Mouse (Mus musculus): ENCODE measurements around the gene Aox3. TPM values are rescaled to one million over a fixed set of nuclear protein-coding genes. Genes with fewer than 3 reads are reported as not detected.

The Aox3 gene
- polyA plus RNA-seq, 1 experiment: 1.5 TPM

GRCm38 (mm10) chr1:58071509-58071908 lies 41.4 kb upstream of the Aox3 start:
- no peak overlapping the region for H3K27ac ChIP-seq (ENCODE audit: insufficient read depth, low read length)
- H3K9ac ChIP-seq (ENCODE audit: low read depth, poor library complexity, severe bottlenecking): no peak overlapping the region
- H3K4me1 ChIP-seq (ENCODE audit: control insufficient read depth, insufficient read depth, low read length): no peaks in the 10 kb centered on the region
- no peak overlapping the region for H3K4me3 ChIP-seq (ENCODE audit: low read depth, low read length)
- peaks cover 1% of the 10 kb centered on the region; the same call in 1 of the 2 replicates for H3K27me3 ChIP-seq (ENCODE audit: control insufficient read depth, insufficient read depth, low read length, poor library complexity, severe bottlenecking)
- TF ChIP-seq CTCF (IDR thresholded peaks at IDR 0.05; ENCODE audit: low read depth, low read length): no peak
- TF ChIP-seq EP300 (IDR thresholded peaks at IDR 0.05; ENCODE audit: insufficient read depth, low read depth, low read length): no peak
- TF ChIP-seq POLR2A (IDR thresholded peaks at IDR 0.05; ENCODE audit: insufficient read depth, low read length): no peak
- H3K9me3 ChIP-seq (replicated peaks; ENCODE audit: control insufficient read depth, insufficient read depth, low read length, poor library complexity, severe bottlenecking): no peaks in the 10 kb centered on the region
- no peaks in the 10 kb centered on the region for H3K36me3 ChIP-seq (ENCODE audit: control insufficient read depth, insufficient read depth, low read length, poor library complexity, severe bottlenecking)

DNA sequence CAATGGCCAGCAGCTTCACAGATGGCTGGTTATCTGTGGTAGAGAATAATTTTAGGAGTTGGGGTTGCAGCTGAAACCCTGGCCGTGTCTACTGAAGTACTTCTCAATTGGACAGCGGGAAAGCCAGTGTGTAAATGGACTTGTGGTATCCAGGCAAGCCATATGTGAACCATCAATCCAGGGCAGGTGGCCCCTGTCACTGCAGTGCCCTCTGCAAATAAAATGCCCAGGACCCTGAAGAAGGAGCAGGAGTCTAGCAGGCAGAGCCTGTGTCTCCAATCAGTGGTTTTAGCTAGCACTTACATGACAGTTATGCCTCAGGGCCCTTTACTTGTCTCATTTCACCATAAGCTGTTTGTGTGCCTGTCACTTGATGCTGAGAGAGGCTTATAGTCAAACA lies 40.5 kb upstream of the Aox3 start:
- no peak for TF ChIP-seq POLR2A (IDR thresholded peaks at IDR 0.05; ENCODE audit: insufficient read depth, low read length)
- no peak for TF ChIP-seq CTCF (IDR thresholded peaks at IDR 0.05; ENCODE audit: low read depth, low read length)
- no peak for TF ChIP-seq EP300 (IDR thresholded peaks at IDR 0.05; ENCODE audit: insufficient read depth, low read depth, low read length)
- H3K9me3 ChIP-seq (replicated peaks; ENCODE audit: control insufficient read depth, insufficient read depth, low read length, poor library complexity, severe bottlenecking): no peaks in the 10 kb centered on the region
- H3K9ac ChIP-seq (ENCODE audit: low read depth, poor library complexity, severe bottlenecking): no peak overlapping the region
- H3K27ac ChIP-seq (ENCODE audit: insufficient read depth, low read length): no peak overlapping the region
- H3K4me3 ChIP-seq (ENCODE audit: low read depth, low read length): no peak overlapping the region
- H3K36me3 ChIP-seq (ENCODE audit: control insufficient read depth, insufficient read depth, low read length, poor library complexity, severe bottlenecking): no peaks in the 10 kb centered on the region
- peaks cover 1% of the 10 kb centered on the region; the same call in 1 of the 2 replicates for H3K27me3 ChIP-seq (ENCODE audit: control insufficient read depth, insufficient read depth, low read length, poor library complexity, severe bottlenecking)
- H3K4me1 ChIP-seq (ENCODE audit: control insufficient read depth, insufficient read depth, low read length): no peaks in the 10 kb centered on the region

DNA sequence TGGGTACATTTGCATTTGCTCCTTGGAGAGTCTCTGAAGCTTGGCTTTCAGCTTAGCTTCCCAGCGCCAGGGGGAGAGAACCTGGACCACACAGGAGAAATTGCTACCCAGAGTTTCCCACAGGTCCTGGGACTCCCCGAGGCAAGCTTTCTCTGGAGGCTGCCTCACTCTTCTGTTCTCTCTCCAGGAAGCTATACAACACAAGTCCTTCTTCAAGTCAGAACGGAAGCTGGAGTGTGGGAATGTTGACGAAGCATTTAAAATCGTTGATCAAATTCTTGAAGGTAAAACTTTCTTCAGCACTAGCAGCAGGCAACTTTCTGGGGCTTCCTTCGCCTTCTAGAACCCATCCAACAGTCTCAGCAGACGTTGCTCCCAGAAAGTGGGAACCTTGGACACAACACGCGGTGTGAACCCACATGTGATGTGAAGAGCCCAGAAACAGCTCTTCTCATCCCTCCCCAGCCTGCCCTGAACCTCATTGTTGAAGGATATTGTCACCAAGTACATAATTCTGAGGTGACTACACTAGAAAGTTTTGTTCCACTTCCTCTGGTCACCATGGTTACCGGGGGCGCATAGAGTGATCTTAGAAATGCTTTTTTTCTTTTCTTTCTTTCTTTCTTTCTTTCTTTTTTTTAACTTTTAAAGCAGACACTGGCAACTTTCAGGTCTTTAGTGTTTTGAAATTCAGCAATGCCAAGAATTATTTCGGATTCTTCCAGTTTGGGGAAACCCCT lies 39.8 kb upstream of the Aox3 start:
- H3K27ac ChIP-seq (ENCODE audit: insufficient read depth, low read length): no peak overlapping the region
- H3K9me3 ChIP-seq (replicated peaks; ENCODE audit: control insufficient read depth, insufficient read depth, low read length, poor library complexity, severe bottlenecking): no peaks in the 10 kb centered on the region
- H3K4me3 ChIP-seq (ENCODE audit: low read depth, low read length): no peak overlapping the region
- TF ChIP-seq EP300 (IDR thresholded peaks at IDR 0.05; ENCODE audit: insufficient read depth, low read depth, low read length) (no peak), CTCF (IDR thresholded peaks at IDR 0.05; ENCODE audit: low read depth, low read length) (no peak), POLR2A (IDR thresholded peaks at IDR 0.05; ENCODE audit: insufficient read depth, low read length) (no peak)
- H3K27me3 ChIP-seq (ENCODE audit: control insufficient read depth, insufficient read depth, low read length, poor library complexity, severe bottlenecking): peaks cover 1% of the 10 kb centered on the region; the same call in 1 of the 2 replicates
- no peaks in the 10 kb centered on the region for H3K36me3 ChIP-seq (ENCODE audit: control insufficient read depth, insufficient read depth, low read length, poor library complexity, severe bottlenecking)
- H3K4me1 ChIP-seq (ENCODE audit: control insufficient read depth, insufficient read depth, low read length): no peaks in the 10 kb centered on the region
- H3K9ac ChIP-seq (ENCODE audit: low read depth, poor library complexity, severe bottlenecking): no peak overlapping the region

DNA sequence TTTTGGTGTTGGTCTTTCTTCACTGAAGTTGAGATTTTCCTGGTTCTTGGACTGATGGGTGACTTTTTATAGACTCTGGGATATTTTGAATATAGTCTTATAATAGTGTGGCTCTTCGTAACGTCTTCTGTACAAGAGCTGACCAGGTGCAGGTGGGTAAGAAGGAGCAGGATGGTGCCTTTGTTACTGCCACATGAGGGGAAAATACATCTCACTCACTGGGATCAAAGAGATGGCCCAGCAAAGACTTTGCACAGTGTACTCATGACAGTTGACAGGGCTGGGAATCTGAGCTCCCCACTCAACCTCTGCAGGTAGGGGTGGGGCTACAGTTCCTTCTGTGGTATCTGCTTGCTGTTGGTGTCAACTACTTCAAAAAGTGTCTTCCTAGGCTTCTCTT lies 38.7 kb upstream of the Aox3 start:
- Histone ChIP-seq H3K4me3 (ENCODE audit: low read depth, low read length) (no peak overlapping the region), H3K36me3 (ENCODE audit: control insufficient read depth, insufficient read depth, low read length, poor library complexity, severe bottlenecking) (no peaks in the 10 kb centered on the region), H3K27ac (ENCODE audit: insufficient read depth, low read length) (no peak overlapping the region), H3K9ac (ENCODE audit: low read depth, poor library complexity, severe bottlenecking) (no peak overlapping the region), H3K4me1 (ENCODE audit: control insufficient read depth, insufficient read depth, low read length) (no peaks in the 10 kb centered on the region), H3K27me3 (ENCODE audit: control insufficient read depth, insufficient read depth, low read length, poor library complexity, severe bottlenecking) (peaks cover 1% of the 10 kb centered on the region; the same call in 1 of the 2 replicates), H3K9me3 (replicated peaks; ENCODE audit: control insufficient read depth, insufficient read depth, low read length, poor library complexity, severe bottlenecking) (no peaks in the 10 kb centered on the region)
- TF ChIP-seq CTCF (IDR thresholded peaks at IDR 0.05; ENCODE audit: low read depth, low read length) (no peak), EP300 (IDR thresholded peaks at IDR 0.05; ENCODE audit: insufficient read depth, low read depth, low read length) (no peak), POLR2A (IDR thresholded peaks at IDR 0.05; ENCODE audit: insufficient read depth, low read length) (no peak)

GRCm38 (mm10) chr1:58077882-58078281 lies 35.0 kb upstream of the Aox3 start:
- Histone ChIP-seq H3K36me3 (ENCODE audit: control insufficient read depth, insufficient read depth, low read length, poor library complexity, severe bottlenecking) (no peaks in the 10 kb centered on the region), H3K27ac (ENCODE audit: insufficient read depth, low read length) (no peak overlapping the region), H3K9ac (ENCODE audit: low read depth, poor library complexity, severe bottlenecking) (no peak overlapping the region), H3K27me3 (ENCODE audit: control insufficient read depth, insufficient read depth, low read length, poor library complexity, severe bottlenecking) (peaks cover 1% of the 10 kb centered on the region; the same call in 1 of the 2 replicates), H3K4me3 (ENCODE audit: low read depth, low read length) (no peak overlapping the region), H3K4me1 (ENCODE audit: control insufficient read depth, insufficient read depth, low read length) (no peaks in the 10 kb centered on the region), H3K9me3 (replicated peaks; ENCODE audit: control insufficient read depth, insufficient read depth, low read length, poor library complexity, severe bottlenecking) (no peaks in the 10 kb centered on the region)
- no peak for TF ChIP-seq CTCF (IDR thresholded peaks at IDR 0.05; ENCODE audit: low read depth, low read length)
- no peak for TF ChIP-seq EP300 (IDR thresholded peaks at IDR 0.05; ENCODE audit: insufficient read depth, low read depth, low read length)
- TF ChIP-seq POLR2A (IDR thresholded peaks at IDR 0.05; ENCODE audit: insufficient read depth, low read length): no peak

DNA sequence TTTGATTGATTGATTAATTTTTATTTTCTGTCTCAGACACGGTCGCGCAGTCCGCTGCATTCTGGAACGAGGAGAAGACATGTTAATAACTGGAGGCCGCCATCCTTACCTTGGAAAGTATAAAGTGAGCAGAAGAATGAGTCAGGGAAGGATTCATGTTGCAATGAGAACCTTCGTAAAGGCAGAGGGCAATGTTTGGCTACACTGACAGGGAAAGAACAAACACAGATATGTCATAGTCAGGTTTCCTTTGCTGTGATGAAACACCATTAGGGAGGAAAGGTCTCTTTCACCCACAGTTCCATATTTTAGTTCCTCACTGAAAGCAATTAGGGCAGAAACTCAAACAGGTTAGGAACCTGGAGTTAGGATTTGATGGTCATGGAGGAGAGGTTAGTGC lies 34.5 kb upstream of the Aox3 start:
- Histone ChIP-seq H3K36me3 (ENCODE audit: control insufficient read depth, insufficient read depth, low read length, poor library complexity, severe bottlenecking) (no peaks in the 10 kb centered on the region), H3K27ac (ENCODE audit: insufficient read depth, low read length) (no peak overlapping the region), H3K9ac (ENCODE audit: low read depth, poor library complexity, severe bottlenecking) (no peak overlapping the region), H3K27me3 (ENCODE audit: control insufficient read depth, insufficient read depth, low read length, poor library complexity, severe bottlenecking) (peaks cover 1% of the 10 kb centered on the region; the same call in 1 of the 2 replicates), H3K4me1 (ENCODE audit: control insufficient read depth, insufficient read depth, low read length) (no peaks in the 10 kb centered on the region), H3K9me3 (replicated peaks; ENCODE audit: control insufficient read depth, insufficient read depth, low read length, poor library complexity, severe bottlenecking) (no peaks in the 10 kb centered on the region), H3K4me3 (ENCODE audit: low read depth, low read length) (no peak overlapping the region)
- no peak for TF ChIP-seq EP300 (IDR thresholded peaks at IDR 0.05; ENCODE audit: insufficient read depth, low read depth, low read length)
- TF ChIP-seq CTCF (IDR thresholded peaks at IDR 0.05; ENCODE audit: low read depth, low read length): no peak
- no peak for TF ChIP-seq POLR2A (IDR thresholded peaks at IDR 0.05; ENCODE audit: insufficient read depth, low read length)

Data from ES-Bruce4 (cell line).